Mouse (Mus musculus) WW6 (cell line): ENCODE measurements around the gene Ccnk.

Experiments used
- DNase-seq: peaks from one replicate; pipeline ENCODE4 v3.0.0-alpha.2; 2013; ENCODE audit warnings: low read depth, low spot score

Gene Ccnk

GRCm38 (mm10) chr12:108221712-108222111 lies 42.3 kb downstream of the Ccnk start:
- no peak for DNase-seq

DNA sequence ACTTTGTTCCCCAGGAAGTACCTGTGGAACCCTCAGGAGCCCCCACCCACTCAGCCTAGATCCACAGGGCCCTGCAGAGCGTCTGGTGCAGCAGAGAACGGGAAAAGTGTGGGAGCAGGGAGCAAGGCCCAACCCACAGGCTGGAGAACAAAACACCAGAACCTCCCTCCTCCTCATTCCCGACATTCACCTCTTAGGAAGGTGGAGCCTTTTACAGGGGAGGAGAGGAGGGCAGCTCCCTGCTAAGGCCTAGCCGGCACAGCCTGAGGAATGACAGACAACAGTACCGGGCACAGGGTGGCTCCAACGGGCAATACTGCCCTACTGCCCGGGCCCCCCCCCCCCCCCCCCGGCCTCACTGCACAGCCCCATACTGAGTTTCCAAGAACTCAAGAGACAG lies 44.0 kb downstream of the Ccnk start:
- no peak for DNase-seq

DNA sequence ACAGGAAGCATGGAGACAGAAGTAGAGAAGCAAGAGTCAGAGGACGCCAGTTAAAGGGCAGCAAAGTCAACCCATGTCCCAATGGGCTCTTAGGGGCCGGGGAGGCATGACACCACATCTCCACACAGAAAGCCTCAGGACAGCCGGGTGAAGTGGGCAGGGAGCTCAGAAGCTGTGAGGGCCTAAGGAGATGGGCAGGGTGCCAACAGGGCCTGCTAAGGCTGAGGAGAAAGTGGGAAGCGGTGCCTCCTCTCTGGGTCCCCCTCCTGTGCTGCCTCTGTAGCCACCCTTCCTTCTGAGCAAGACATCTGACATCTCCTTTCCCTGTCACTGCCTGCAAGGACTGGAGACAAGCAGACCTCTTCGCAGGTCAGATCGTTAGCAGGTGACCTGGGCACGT lies 46.4 kb downstream of the Ccnk start:
- DNase-seq, result no peak

- DNase-seq, result no peak
Observed at GRCm38 (mm10) chr12:108226216-108226615, 46.8 kb downstream of the Ccnk start.

- no peak for DNase-seq
Observed at GRCm38 (mm10) chr12:108226941-108227340, 47.6 kb downstream of the Ccnk start.

DNA sequence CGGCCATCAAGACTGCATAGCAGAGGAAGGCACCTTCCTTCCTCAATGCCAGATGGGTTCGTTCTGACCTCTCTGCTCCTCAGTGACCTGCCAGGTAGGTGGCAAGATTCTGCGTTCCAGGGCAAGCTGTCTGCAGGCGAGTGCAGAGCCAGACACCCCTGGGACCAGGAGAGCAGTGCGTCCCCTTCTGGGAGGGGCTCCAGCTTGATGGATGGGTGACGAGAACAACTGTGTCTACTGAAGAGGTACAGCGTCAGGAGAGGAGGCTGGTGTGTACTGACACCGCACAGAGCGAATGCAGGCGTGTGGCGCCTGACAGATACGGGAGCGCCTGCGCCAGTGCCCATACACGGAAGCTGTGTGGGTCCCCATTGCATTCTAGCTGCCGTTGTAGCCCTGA lies 48.1 kb downstream of the Ccnk start:
- DNase-seq, result no peak

DNA sequence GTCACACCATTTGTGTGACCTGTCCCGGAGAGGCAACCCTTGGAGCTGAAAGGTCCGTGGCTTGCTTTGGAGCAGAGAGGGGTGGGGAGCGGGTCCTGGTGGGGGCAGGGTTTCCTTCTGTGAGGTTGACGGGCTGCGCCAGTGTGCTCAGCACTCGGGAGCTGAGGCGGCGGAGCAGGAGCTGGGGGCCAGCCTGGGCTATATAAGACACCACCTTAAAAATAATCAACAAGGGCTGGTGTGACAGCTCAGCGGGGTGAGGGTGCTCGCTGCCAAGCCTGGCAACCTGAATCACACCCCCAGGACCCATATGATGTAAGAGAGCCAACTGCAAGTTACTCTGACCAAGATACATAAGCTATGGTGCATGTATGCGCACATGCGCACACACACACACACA lies 50.7 kb downstream of the Ccnk start:
- DNase-seq, result no peak

DNA sequence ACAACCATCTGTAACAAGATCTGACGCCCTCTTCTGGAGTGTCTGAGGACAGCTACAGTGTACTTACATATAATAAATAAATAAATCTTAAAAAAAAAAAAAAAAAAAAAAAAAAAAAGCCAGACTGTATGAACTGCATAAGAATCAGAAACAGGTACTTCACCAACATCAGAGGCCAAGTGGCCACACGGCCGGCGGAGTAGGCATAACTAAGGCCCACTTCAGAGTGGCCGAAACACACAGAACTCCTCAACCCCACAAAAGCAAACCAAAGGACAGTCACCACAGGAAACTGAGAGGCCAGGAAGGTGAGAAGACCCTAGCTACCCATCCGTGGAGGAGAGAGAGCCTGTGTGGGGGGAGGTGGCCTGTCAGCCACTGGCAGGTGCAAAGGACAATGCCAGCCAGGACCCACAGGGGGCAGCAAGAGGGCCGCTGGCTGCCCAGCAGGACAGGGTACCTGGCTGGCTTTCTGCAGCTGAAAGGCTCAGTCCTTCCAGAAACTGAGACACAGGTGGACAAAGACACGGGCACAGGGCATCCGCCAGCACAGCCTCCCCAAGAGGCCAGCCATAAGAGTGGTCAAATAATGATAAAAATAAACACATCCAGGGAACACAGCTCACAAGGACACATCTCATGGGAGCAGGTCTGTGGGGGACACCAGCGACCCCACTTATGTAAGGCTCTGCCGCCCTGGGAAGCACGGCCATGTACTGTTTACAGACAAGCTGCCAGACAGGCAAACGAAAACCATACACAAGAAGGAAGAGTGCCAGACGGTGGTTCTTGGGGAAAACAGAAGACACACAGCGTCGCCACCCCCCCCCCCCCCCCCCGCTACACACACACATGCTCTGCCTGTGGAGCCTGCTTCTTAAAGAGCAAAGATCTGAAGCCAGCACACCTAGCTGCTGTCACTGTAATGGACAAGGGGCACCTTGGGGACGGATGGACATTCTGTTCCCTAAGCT lies 51.7 kb downstream of the Ccnk start:
- DNase-seq, result no peak

- DNase-seq, result no peak
Observed at GRCm38 (mm10) chr12:108231901-108232300, 52.5 kb downstream of the Ccnk start.

GRCm38 (mm10) chr12:108233736-108234135 lies 54.4 kb downstream of the Ccnk start:
- DNase-seq, result no peak

- DNase-seq, result no peak
Observed at GRCm38 (mm10) chr12:108234832-108235602, 55.6 kb downstream of the Ccnk start.

DNA sequence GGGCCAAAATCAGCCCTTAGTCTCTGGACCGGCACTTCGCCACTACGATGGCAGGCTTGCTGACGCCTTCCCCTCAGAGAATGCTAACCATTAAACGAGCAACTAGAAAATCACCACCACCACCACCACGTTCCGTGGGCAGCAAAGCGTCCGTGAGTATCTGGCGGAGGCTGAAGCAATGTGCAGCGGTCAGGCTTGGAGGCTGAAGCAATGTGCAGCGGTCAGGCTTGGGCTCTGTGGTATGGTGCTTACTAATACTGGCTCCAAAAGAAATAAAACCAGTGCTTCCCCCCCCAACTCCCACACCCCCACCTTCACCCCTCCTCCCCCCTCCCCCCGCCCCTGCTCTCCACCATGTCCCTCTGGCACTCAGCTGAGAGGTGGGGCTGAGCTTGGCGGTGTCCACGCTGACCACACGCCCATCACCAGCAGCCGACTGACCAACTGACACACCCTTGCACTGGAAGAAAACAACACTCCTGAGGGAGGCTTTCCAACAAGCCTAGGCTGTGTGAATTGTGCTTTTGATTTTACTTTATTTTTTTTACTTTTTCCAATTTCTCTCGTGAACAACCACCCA lies 56.7 kb downstream of the Ccnk start:
- no peak for DNase-seq

DNA sequence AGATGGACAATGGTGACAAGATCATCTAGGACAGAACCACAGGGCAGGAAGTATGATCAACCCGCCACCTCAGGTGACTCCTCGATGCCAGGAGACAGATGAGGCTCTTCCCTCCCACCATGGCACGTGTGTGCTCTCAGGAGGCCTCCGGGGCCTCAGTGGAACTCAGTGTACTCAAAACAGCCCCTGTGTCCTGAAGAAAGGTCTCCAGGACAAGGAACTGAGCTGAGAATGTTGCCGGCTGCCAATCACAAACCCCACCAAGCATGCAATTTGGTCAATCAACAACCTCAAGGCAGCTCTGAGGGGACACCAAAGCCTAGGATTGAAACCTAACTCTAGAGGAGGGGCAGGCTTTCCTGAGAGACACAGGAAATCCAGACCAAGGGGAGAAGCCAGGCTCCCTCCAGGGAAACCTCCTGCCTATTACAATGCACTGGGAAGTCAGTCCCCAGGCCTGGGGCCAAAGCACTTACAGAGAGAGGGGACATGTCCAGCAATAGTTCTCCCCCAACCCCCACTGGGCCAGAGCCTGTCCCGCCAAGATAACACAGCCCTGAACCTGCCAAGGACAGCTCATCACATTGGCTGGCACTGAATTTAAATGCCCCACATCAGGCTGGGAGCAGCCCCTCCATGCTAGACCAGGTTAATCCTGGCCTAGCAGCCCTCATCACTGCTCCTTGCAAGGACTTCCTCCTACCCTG lies 58.1 kb downstream of the Ccnk start:
- DNase-seq, result no peak

DNA sequence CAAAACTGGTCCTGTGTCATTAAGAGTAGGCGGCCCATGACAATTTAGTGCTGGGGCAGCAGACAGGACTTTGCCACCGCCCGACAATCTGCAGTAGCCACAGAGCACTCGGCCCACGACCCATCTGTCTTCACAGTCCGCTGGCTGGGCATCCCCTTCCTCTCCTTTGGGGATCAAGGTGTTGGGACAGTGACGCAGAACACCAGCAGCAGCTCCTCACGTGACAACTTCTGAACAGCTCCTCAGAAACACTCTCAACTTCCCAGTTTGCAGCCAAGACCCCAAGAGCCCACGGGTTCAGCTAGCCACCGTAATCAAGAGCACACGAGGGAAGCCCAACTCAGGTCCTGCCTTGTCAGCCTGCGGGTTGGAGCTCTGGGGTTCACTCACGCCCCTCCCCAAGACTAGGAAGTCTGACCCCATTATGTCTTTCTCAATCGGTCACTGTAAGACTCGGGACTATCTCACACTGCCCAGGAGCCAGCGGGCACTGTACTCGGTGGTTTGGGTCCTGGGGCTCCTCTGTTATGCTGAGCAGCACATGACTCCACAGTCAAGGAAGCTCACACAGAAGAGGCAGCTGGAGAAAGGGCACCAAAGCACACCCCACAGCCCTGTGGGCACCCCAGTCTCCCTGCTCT lies 59.1 kb downstream of the Ccnk start:
- no peak for DNase-seq

DNA sequence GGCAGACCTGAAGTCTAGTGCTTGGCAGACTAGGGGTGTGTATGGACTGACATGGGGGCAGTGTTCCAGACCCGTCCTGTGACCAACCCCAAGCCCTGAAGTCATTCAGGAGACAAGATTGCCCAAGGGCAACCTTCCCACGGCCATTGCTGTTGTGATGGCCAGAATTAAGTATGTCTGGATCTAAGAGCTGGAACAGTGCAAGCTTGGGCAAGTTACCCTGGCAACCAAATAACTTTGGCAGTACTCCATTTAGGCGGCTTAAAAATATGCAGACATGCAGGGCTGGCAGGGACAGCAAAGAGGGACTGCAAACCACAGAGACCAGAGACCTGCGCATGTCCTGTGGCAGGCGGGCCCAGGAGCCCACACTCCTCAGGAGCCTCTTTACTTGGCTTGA lies 60.1 kb downstream of the Ccnk start:
- no peak for DNase-seq

DNA sequence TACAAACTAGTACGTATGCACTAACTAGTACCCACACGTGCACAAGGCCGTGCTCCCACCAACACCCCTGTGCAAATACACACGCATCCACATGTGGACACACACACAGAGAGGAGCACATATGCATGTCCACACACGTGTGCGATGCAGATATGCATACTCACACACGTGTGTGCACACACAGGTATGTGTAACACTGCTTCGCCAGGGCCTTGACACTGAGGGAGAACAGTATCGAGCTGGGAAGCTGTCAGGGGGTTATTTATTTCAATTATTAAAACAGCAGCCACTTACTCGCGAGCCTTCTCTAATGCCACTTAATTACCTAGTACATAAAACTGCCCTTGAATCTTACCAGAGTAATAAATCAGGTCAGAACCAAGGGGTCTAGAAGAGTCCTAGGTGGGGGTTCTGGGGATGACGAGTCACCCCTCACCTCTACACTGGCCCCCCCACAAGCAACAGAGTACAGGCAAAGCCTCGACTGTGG lies 61.1 kb downstream of the Ccnk start:
- DNase-seq, result no peak

- no peak for DNase-seq
Observed at GRCm38 (mm10) chr12:108240953-108241588, 61.7 kb downstream of the Ccnk start.

- no peak for DNase-seq
Observed at GRCm38 (mm10) chr12:108241626-108242025, 62.2 kb downstream of the Ccnk start.

- no peak for DNase-seq
Observed at GRCm38 (mm10) chr12:108242243-108242745, 62.9 kb downstream of the Ccnk start.

GRCm38 (mm10) chr12:108244778-108245177 lies 65.4 kb downstream of the Ccnk start:
- DNase-seq, result no peak
